Mouse (Mus musculus): ENCODE measurements around the gene Olfr891. TPM values are rescaled to one million over a fixed set of nuclear protein-coding genes. Genes with fewer than 3 reads are reported as not detected.
"Not testable (repeated sequence)": the region's sequence is repeated elsewhere in the genome, so short reads cannot be mapped to it uniquely, and the experiment has no call there.

The Olfr891 gene
- not detected in 2 replicates for polyA plus RNA-seq (2014; fragmentation: Nextera tagmentation; extraction: Ambion mirVana)

GRCm38 (mm10) chr9:38180721-38181120, at the start of gene Olfr891:
Gene Olfr891 (minus strand): TSS chr9:38180821.
- H3K4me3 ChIP-seq (ENCODE audit: low read depth, low read length) = no peak within 1 kb of the TSS
- H3K4me2 ChIP-seq (replicated peaks; ENCODE audit: low read depth, low read length) = no peak within 1 kb of the TSS
- no peaks in the 10 kb centered on the region for H3K4me1 ChIP-seq (ENCODE audit: control insufficient read depth, insufficient read depth, low read length)
- 0 out of 2 replicates have a peak, but pooled peaks cover 5% of the 10 kb centered on the region for H3K9me3 ChIP-seq (ENCODE audit: control insufficient read depth, low read depth, low read length)
- no peak within 1 kb of the TSS for H3K9ac ChIP-seq (replicated peaks; ENCODE audit: low read depth, low read length)
- no peaks in the 10 kb centered on the region for H3K36me3 ChIP-seq (ENCODE audit: control insufficient read depth, insufficient read depth, low read length)
- no peak for ATAC-seq (ENCODE audit: insufficient number of reproducible peaks, insufficient read depth, low FRiP score, low read depth)
- WGBS = 86% methylated on average over 1 of the region's 1 CpGs
- no peak within 1 kb of the TSS for H3K27ac ChIP-seq (ENCODE audit: low read length)
- H3K27me3 ChIP-seq (ENCODE audit: control insufficient read depth, insufficient read depth, low read length) = no peaks in the 10 kb centered on the region

- ATAC-seq (ENCODE audit: insufficient number of reproducible peaks, insufficient read depth, low FRiP score, low read depth) = no peak
- H3K4me1 ChIP-seq (ENCODE audit: control insufficient read depth, insufficient read depth, low read length) = no peaks in the 10 kb centered on the region
- no peak within 1 kb of the TSS for H3K27ac ChIP-seq (ENCODE audit: low read length)
- H3K4me2 ChIP-seq (replicated peaks; ENCODE audit: low read depth, low read length) = no peak within 1 kb of the TSS
- no peaks in the 10 kb centered on the region for H3K36me3 ChIP-seq (ENCODE audit: control insufficient read depth, insufficient read depth, low read length)
- H3K9ac ChIP-seq (replicated peaks; ENCODE audit: low read depth, low read length) = no peak within 1 kb of the TSS
- H3K27me3 ChIP-seq (ENCODE audit: control insufficient read depth, insufficient read depth, low read length) = no peaks in the 10 kb centered on the region
- no peaks in the 10 kb centered on the region for H3K9me3 ChIP-seq (ENCODE audit: control insufficient read depth, low read depth, low read length)
- no peak within 1 kb of the TSS for H3K4me3 ChIP-seq (ENCODE audit: low read depth, low read length)
Measured at GRCm38 (mm10) chr9:38217755-38218154, 37.1 kb upstream of the Olfr891 start, which contains the start of gene Olfr894. Gene Olfr894 (plus strand): TSS chr9:38218055.

- Histone ChIP-seq H3K9me3 (ENCODE audit: control insufficient read depth, low read depth, low read length) (no peaks in the 10 kb centered on the region), H3K9ac (replicated peaks; ENCODE audit: low read depth, low read length) (no peak within 1 kb of the TSS), H3K4me3 (ENCODE audit: low read depth, low read length) (no peak within 1 kb of the TSS), H3K4me1 (ENCODE audit: control insufficient read depth, insufficient read depth, low read length) (no peaks in the 10 kb centered on the region), H3K36me3 (ENCODE audit: control insufficient read depth, insufficient read depth, low read length) (no peaks in the 10 kb centered on the region), H3K27ac (ENCODE audit: low read length) (no peak within 1 kb of the TSS), H3K27me3 (ENCODE audit: control insufficient read depth, insufficient read depth, low read length) (no peaks in the 10 kb centered on the region), H3K4me2 (replicated peaks; ENCODE audit: low read depth, low read length) (no peak within 1 kb of the TSS)
- 87% methylated on average over 3 of the region's 3 CpGs for WGBS
- no peak for ATAC-seq (ENCODE audit: insufficient number of reproducible peaks, insufficient read depth, low FRiP score, low read depth)
Measured at GRCm38 (mm10) chr9:38208065-38208464, 27.4 kb upstream of the Olfr891 start, which contains the start of gene Olfr893. Gene Olfr893 (plus strand): TSS chr9:38208365.

- not testable (repeated sequence) for ATAC-seq (ENCODE audit: insufficient number of reproducible peaks, insufficient read depth, low FRiP score, low read depth); H3K4me1 ChIP-seq (ENCODE audit: control insufficient read depth, insufficient read depth, low read length); H3K36me3 ChIP-seq (ENCODE audit: control insufficient read depth, insufficient read depth, low read length); H3K27ac ChIP-seq (ENCODE audit: low read length); H3K9me3 ChIP-seq (ENCODE audit: control insufficient read depth, low read depth, low read length); H3K27me3 ChIP-seq (ENCODE audit: control insufficient read depth, insufficient read depth, low read length); H3K4me2 ChIP-seq (replicated peaks; ENCODE audit: low read depth, low read length); H3K9ac ChIP-seq (replicated peaks; ENCODE audit: low read depth, low read length); H3K4me3 ChIP-seq (ENCODE audit: low read depth, low read length)
- WGBS = 54% methylated on average over 2 of the region's 2 CpGs
Measured at GRCm38 (mm10) chr9:38168341-38168740, 12.3 kb downstream of the Olfr891 start.

- H3K4me1 ChIP-seq (ENCODE audit: control insufficient read depth, insufficient read depth, low read length) = no peaks in the 10 kb centered on the region
- no peaks in the 10 kb centered on the region for H3K36me3 ChIP-seq (ENCODE audit: control insufficient read depth, insufficient read depth, low read length)
- H3K9ac ChIP-seq (replicated peaks; ENCODE audit: low read depth, low read length) = no peak within 1 kb of the TSS
- no peaks in the 10 kb centered on the region for H3K9me3 ChIP-seq (ENCODE audit: control insufficient read depth, low read depth, low read length)
- no peak within 1 kb of the TSS for H3K4me3 ChIP-seq (ENCODE audit: low read depth, low read length)
- H3K4me2 ChIP-seq (replicated peaks; ENCODE audit: low read depth, low read length) = no peak within 1 kb of the TSS
- no peak within 1 kb of the TSS for H3K27ac ChIP-seq (ENCODE audit: low read length)
- ATAC-seq (ENCODE audit: insufficient number of reproducible peaks, insufficient read depth, low FRiP score, low read depth) = no peak
- H3K27me3 ChIP-seq (ENCODE audit: control insufficient read depth, insufficient read depth, low read length) = no peaks in the 10 kb centered on the region
Measured at GRCm38 (mm10) chr9:38142217-38142616, 38.4 kb downstream of the Olfr891 start, which contains the start of gene Olfr890. Gene Olfr890 (plus strand): TSS chr9:38142517.

Other genes with a start within 250 kb of the Olfr891 start
- gene Olfr881, start 189.0 kb downstream of the Olfr891 start, polyA plus RNA-seq (2014; fragmentation: Nextera tagmentation; extraction: Ambion mirVana) = not detected in 2 replicates
- not detected in 2 replicates for gene Olfr883, start 155.0 kb downstream of the Olfr891 start, polyA plus RNA-seq (2014; fragmentation: Nextera tagmentation; extraction: Ambion mirVana)
- not detected in 2 replicates for gene Olfr884, start 134.3 kb downstream of the Olfr891 start, polyA plus RNA-seq (2014; fragmentation: Nextera tagmentation; extraction: Ambion mirVana)
- not detected in 2 replicates for gene Olfr885, start 119.5 kb downstream of the Olfr891 start, polyA plus RNA-seq (2014; fragmentation: Nextera tagmentation; extraction: Ambion mirVana)
- not detected in 2 replicates for gene Olfr887, start 96.7 kb downstream of the Olfr891 start, polyA plus RNA-seq (2014; fragmentation: Nextera tagmentation; extraction: Ambion mirVana)
- not detected in 2 replicates for gene Olfr888, start 72.7 kb downstream of the Olfr891 start, polyA plus RNA-seq (2014; fragmentation: Nextera tagmentation; extraction: Ambion mirVana)
- 0.07 and 0.12 TPM in 2 replicates for gene Olfr889, start 65.6 kb downstream of the Olfr891 start, polyA plus RNA-seq (2014; fragmentation: Nextera tagmentation; extraction: Ambion mirVana)
- not detected in 2 replicates for gene Olfr890, start 38.3 kb downstream of the Olfr891 start, polyA plus RNA-seq (2014; fragmentation: Nextera tagmentation; extraction: Ambion mirVana)
- not detected in 2 replicates for gene Olfr893, start 27.5 kb upstream of the Olfr891 start, polyA plus RNA-seq (2014; fragmentation: Nextera tagmentation; extraction: Ambion mirVana)
- not detected in 2 replicates for gene Olfr894, start 37.2 kb upstream of the Olfr891 start, polyA plus RNA-seq (2014; fragmentation: Nextera tagmentation; extraction: Ambion mirVana)
- not detected in 2 replicates for gene Olfr143, start 72.0 kb upstream of the Olfr891 start, polyA plus RNA-seq (2014; fragmentation: Nextera tagmentation; extraction: Ambion mirVana)
- gene Olfr895, start 87.0 kb upstream of the Olfr891 start, polyA plus RNA-seq (2014; fragmentation: Nextera tagmentation; extraction: Ambion mirVana) = not detected in 2 replicates
- gene Olfr896-ps1, start 110.3 kb upstream of the Olfr891 start, polyA plus RNA-seq (2014; fragmentation: Nextera tagmentation; extraction: Ambion mirVana) = not detected in 2 replicates
- not detected in 2 replicates for gene Olfr25, start 148.2 kb upstream of the Olfr891 start, polyA plus RNA-seq (2014; fragmentation: Nextera tagmentation; extraction: Ambion mirVana)
- gene Olfr898, start 167.6 kb upstream of the Olfr891 start, polyA plus RNA-seq (2014; fragmentation: Nextera tagmentation; extraction: Ambion mirVana) = not detected in 2 replicates
- not detected in 2 replicates for gene Olfr250, start 186.1 kb upstream of the Olfr891 start, polyA plus RNA-seq (2014; fragmentation: Nextera tagmentation; extraction: Ambion mirVana)
- gene Olfr251, start 196.3 kb upstream of the Olfr891 start, polyA plus RNA-seq (2014; fragmentation: Nextera tagmentation; extraction: Ambion mirVana) = not detected in 2 replicates
- not detected in 2 replicates for gene Olfr147, start 220.9 kb upstream of the Olfr891 start, polyA plus RNA-seq (2014; fragmentation: Nextera tagmentation; extraction: Ambion mirVana)
- not detected in 2 replicates for gene Olfr901, start 248.6 kb upstream of the Olfr891 start, polyA plus RNA-seq (2014; fragmentation: Nextera tagmentation; extraction: Ambion mirVana)

Data from stomach, embryonic 14.5 days (tissue).